Mouse (Mus musculus) cortical plate, adult 2 months (tissue): ENCODE measurements around the gene Surf6. TPM values are rescaled to one million over a fixed set of nuclear protein-coding genes. Genes with fewer than 3 reads are reported as not detected.

Source experiments
- H3K27ac ChIP-seq: fragments of 200-500 bp; 2 replicates; pipeline ENCODE4 v1.5.1; 2012; ENCODE audit warnings: low read length, control low read depth, inconsistent platforms; ENCODE audit not compliant: insufficient read depth
- H3K4me1 ChIP-seq: fragments of 200-500 bp; 2 replicates; pipeline ENCODE4 v1.6.1; 2011; ENCODE audit warnings: low read length; ENCODE audit not compliant: control insufficient read depth, insufficient read depth
- H3K4me3 ChIP-seq: fragments of 200-500 bp; 2 replicates; pipeline ENCODE4 v1.5.1; 2011; ENCODE audit warnings: mild to moderate bottlenecking, low read length, control low read depth; ENCODE audit not compliant: insufficient read depth
- CTCF ChIP-seq: fragments of 200-500 bp; IDR thresholded peaks from 2 replicates; pipeline ENCODE4 v1.5.1; 2011; ENCODE audit warnings: mild to moderate bottlenecking, control low read depth, low read length; ENCODE audit not compliant: insufficient read depth; ENCODE audit errors: extremely low read depth
- POLR2A ChIP-seq: fragments of 200-500 bp; IDR thresholded peaks from 2 replicates; pipeline ENCODE4 v1.6.1; 2011; ENCODE audit warnings: mild to moderate bottlenecking, low read length, control low read depth; ENCODE audit not compliant: insufficient read depth; ENCODE audit errors: extremely low read depth
- polyA plus RNA-seq: library from polyadenylated mRNA; depleted of rRNA; stranded (reverse); fragments of >200 nt; gene quantifications from 2 replicates; pipeline ENCODE4 v1.2.3, GENCODE M21; 2012

Gene Surf6
- polyA plus RNA-seq, 1 experiment = 19.1 TPM

DNA sequence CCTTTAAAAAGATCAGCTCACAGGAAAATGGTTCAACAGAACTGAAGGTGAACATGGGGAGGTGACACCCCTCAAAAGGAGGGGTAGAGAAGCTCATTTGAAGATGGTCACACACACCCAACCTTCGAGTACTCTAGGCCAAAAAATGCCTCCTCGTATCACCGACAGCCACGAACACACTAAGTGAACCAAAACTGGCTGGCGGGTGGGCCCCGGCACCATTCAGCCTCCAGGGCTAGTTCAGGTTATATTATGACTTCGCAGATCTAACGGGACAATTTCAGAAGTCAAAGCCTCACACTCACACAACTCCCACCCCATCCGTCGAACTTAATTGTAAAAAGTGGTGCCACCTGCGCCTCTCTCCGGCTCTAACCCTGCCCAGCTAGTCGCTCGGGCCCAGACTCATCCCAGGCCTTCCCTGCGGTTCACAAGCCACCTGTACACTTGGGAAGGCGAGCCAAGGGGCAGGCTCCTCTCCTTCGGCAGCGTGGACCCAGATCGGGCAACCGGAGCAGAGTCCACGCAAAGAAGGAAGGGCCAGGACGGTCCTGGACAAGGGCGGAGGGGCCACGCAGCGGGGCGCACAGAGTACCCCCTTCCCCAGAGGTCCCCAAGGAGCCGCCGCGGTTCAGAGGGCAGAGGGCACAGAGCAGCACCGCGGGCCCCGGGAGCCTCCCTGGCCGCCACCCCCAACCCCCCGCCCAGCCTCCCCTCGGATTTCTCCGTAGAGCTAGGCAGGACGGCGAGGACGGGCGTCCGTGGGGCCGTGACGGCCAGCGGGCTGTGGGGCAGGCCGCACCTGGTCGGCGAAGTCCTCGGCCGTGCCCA lies 30.0 kb upstream of the Surf6 start:
- Histone ChIP-seq H3K4me1 (0 out of 2 replicates have a peak, but pooled peaks cover 2% of the 10 kb centered on the region), H3K27ac (no peak overlapping the region), H3K4me3 (peak overlapping the region; percentile 51)
- TF ChIP-seq CTCF = no peak
- no peak for TF ChIP-seq POLR2A

- Histone ChIP-seq H3K4me3 (no peak overlapping the region), H3K4me1 (0 out of 2 replicates have a peak, but pooled peaks cover 2% of the 10 kb centered on the region), H3K27ac (no peak overlapping the region)
- no peak for TF ChIP-seq POLR2A
- TF ChIP-seq CTCF = peak; percentile 72
Observed at GRCm38 (mm10) chr2:26930390-26930789, 27.7 kb upstream of the Surf6 start.

DNA sequence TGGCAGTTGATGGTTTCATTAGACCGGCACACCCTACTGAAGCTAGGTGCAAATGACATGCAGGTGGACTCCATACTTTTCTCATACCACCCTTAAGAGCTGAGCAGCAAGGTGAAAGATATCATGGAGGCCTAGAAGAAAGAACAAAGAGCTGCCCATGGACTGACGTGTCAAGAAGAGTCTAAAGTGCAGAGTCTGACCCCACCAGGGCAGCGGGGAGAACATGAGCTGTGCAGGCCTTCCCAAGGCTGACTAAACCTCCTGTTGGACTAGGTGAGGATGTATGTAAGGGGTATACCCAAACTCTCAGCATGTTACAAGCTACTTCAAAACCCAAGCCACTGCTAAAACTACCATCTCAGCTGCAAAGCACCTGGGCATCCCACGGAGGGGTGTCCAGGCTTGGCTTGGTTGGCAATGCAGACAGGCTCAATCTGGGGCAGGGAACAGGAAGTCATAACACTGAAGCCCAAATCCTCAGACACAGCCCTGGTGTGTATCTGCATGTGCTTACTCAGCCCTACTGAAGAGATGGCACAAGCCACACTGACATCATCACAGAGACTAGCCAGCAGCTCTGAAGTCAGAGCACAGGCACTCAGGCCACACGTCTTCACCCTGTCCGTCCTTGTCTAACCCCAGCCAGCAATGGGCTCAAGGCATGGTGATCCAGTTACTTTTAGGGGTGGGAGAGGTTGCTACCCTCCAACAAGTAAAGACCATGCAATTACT lies 25.2 kb upstream of the Surf6 start:
- Histone ChIP-seq H3K4me3 (no peak overlapping the region), H3K27ac (no peak overlapping the region)
- TF ChIP-seq POLR2A (no peak), CTCF (no peak)

GRCm38 (mm10) chr2:26921784-26922183 lies 19.1 kb upstream of the Surf6 start:
- H3K4me1 ChIP-seq = peaks cover 9% of the 10 kb centered on the region
- TF ChIP-seq CTCF (no peak), POLR2A (no peak)
- no peak overlapping the region for H3K4me3 ChIP-seq
- no peak overlapping the region for H3K27ac ChIP-seq

More for the DNA sequence above, 25.2 kb upstream of the Surf6 start:
- 0 out of 2 replicates have a peak, but pooled peaks cover 2% of the 10 kb centered on the region for H3K4me1 ChIP-seq

DNA sequence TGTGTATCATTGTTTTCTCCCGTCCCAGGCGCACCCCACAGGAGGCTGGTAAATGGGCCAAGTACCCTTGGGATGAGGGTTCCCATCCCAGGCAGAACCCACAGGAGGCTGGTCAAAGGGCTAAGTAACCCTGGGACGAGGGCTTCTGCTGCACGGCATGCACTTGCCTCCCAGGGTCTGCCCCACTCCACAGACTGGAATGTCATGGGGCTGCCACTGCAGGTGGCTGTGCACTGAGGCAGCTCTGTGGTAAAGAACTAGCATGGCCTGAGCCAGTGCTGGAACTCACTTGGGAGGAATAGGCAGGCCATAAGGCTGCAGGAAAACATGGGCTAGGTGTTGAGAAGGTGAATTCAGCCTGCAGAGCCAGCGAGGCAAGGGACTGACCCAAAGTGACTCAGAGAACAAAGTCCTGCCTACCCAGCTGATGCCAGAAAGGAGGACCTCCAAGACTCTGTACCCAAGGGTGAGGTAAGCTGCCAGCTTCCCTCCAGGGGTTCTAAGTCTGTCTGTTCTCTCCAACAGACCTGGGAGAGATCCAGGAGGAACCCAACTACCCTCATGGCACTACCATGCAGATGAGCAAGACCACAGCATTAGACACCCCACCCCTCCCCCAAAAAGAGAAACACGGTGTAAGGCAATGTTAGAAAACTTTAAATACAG lies 17.6 kb upstream of the Surf6 start:
- TF ChIP-seq CTCF (no peak), POLR2A (no peak)
- Histone ChIP-seq H3K4me3 (no peak overlapping the region), H3K27ac (no peak overlapping the region), H3K4me1 (peaks cover 9% of the 10 kb centered on the region)

GRCm38 (mm10) chr2:26919684-26920083 lies 17.0 kb upstream of the Surf6 start:
- no peak overlapping the region for H3K4me3 ChIP-seq

GRCm38 (mm10) chr2:26916738-26917137 lies 14.1 kb upstream of the Surf6 start:
- Histone ChIP-seq H3K4me3 (peak overlapping the region; percentile 59), H3K4me1 (peaks cover 9% of the 10 kb centered on the region), H3K27ac (no peak overlapping the region)
- TF ChIP-seq CTCF (no peak), POLR2A (no peak)

More at GRCm38 (mm10) chr2:26919684-26920083, 17.0 kb upstream of the Surf6 start:
- Histone ChIP-seq H3K27ac (no peak overlapping the region), H3K4me1 (peaks cover 9% of the 10 kb centered on the region)
- TF ChIP-seq CTCF (no peak), POLR2A (no peak)

DNA sequence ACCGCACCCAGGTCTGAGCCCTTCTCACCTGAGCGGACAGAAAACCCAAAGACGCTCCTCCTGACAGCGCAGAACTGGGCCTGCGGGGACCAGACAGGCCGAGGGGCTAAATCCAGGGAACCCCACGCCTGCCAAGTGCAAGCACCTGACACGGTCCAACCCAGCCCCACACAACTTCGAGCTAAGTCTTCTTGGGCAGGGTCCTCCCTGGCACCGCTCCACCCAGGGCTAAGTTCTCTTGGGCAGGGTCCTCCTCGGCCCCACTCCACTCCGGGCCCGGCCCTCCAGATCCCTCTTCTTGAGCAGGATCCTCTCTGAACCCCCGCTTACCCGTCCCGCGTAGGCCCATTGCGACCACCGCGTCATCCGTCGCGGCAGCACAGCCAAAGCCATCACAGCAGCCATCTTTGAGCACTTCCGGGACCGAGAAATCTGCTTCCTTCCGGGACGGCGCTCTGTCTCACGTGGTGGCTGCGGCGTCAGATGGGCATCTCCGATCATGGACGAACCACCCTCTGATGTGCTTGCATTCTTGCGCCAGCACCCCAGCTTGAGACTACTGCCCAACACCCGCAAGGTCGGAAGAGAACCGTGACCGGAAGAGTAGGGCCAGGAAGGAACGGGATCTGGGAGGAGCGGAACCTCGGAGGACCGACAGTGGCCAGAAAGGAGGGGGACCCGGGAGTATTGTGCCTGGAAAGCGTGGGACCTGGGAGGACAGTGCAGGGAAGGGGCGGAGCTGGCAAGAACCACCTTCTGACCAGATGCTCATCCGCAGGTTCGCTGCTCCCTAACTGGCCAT lies 13.4 kb upstream of the Surf6 start, which contains the start of the genes Surf2 and Surf1:
Gene Surf2, plus strand, starts transcription at position 441 of the 802 bp plus-strand sequence.
Gene Surf1, minus strand, starts transcription at position 604 of the 802 bp plus-strand sequence.
- no peak for TF ChIP-seq CTCF
- TF ChIP-seq POLR2A = peak; percentile 90
- peaks cover 9% of the 10 kb centered on the region for H3K4me1 ChIP-seq
- 0 out of 2 replicates have a peak within 1 kb of the TSS, but pooled peaks have one; percentile 17 for H3K27ac ChIP-seq
- H3K4me3 ChIP-seq = peak within 1 kb of the TSS; percentile 59
